Mouse (Mus musculus): Measurements from ENCODE around the gene Kcnj9. TPM values are rescaled to one million over a fixed set of nuclear protein-coding genes. Genes with fewer than 3 reads are reported as not detected.

Gene Kcnj9
- polyA plus RNA-seq (2015; fragmentation: Nextera tagmentation; extraction: Ambion mirVana): 0.05 TPM in 1 of 2 replicates, not detected in the other

DNA sequence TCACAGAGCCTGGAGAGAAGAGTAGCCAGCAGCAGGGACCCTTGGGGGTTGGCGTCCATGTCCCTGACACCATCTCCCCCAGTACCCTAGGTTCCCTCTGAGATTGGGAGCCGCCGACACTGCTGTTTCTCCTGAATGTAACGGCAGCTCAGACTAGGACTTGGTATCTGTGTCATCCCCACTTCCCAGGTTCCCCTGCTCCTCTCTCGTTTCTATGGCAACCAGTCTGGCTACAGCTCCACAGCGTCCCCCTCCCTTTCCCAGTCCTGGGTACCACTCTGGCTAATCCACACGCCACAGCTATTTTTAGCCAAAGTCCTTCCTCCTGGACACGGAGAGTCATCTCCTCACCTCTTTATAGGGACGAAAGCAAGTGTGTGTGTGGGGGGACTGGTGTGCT lies at the start of gene Kcnj9:
Gene Kcnj9, minus strand, starts transcription at position 188 of the 400 bp plus-strand sequence.
- H3K4me3 ChIP-seq (replicated peaks): no peak within 1 kb of the TSS
- no peaks in the 10 kb centered on the region for H3K36me3 ChIP-seq
- DNase-seq (no peak), ATAC-seq (ENCODE audit: low read depth) (no peak)
- H3K4me1 ChIP-seq (replicated peaks): peaks cover 5% of the 10 kb centered on the region; the same call in 1 of the 2 replicates
- peaks cover 84% of the 10 kb centered on the region for H3K27me3 ChIP-seq
- H3K27ac ChIP-seq: no peak within 1 kb of the TSS
- H3K9ac ChIP-seq: no peak within 1 kb of the TSS
- H3K9me3 ChIP-seq (replicated peaks): no peaks in the 10 kb centered on the region
- H3K4me2 ChIP-seq: no peak within 1 kb of the TSS
- WGBS (ENCODE audit: insufficient replicate concordance): 33% methylated on average over 9 of the region's 9 CpGs

DNA sequence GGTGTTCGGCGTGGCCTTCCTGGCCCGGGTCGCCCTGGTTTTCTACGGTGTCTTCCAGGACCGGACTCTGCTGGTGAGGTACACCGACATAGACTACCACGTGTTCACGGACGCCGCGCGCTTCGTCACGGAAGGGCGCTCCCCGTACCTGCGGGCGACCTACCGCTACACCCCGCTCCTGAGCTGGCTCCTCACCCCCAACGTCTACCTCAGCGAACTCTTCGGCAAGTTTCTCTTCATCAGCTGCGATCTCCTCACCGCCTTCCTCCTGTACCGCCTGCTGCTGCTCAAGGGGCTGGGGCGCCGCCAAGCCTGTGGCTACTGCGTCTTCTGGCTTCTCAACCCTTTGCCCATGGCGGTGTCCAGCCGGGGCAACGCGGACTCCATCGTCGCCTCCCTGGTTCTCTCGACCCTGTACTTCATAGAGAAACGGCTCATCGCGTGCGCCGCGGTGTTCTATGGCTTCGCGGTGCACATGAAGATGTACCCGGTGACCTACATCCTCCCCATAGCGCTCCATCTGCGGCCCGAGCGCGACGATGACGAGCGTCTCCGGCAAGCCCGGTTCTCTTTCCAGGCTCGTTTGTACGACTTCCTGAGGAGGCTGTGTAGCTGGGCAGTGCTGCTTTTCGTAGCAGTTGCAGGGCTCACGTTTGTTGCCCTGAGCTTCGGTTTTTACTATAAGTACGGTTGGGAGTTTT lies 47.8 kb upstream of the Kcnj9 start:
- peak overlapping the region; percentile 97 for H3K4me3 ChIP-seq (replicated peaks)
- H3K9ac ChIP-seq: peak overlapping the region; percentile 87
- peaks cover 29% of the 10 kb centered on the region for H3K36me3 ChIP-seq
- WGBS (ENCODE audit: insufficient replicate concordance): under 1% methylated on average over 62 of the region's 62 CpGs
- DNase-seq (peak; percentile 20), ATAC-seq (ENCODE audit: low read depth) (peak; percentile 53)
- peaks cover 2% of the 10 kb centered on the region; the same call in 1 of the 2 replicates for H3K27me3 ChIP-seq
- H3K27ac ChIP-seq: peak overlapping the region; percentile 78
- no peaks in the 10 kb centered on the region for H3K9me3 ChIP-seq (replicated peaks)
- H3K4me2 ChIP-seq: peak overlapping the region; percentile 97
- peaks cover 39% of the 10 kb centered on the region for H3K4me1 ChIP-seq (replicated peaks)

DNA sequence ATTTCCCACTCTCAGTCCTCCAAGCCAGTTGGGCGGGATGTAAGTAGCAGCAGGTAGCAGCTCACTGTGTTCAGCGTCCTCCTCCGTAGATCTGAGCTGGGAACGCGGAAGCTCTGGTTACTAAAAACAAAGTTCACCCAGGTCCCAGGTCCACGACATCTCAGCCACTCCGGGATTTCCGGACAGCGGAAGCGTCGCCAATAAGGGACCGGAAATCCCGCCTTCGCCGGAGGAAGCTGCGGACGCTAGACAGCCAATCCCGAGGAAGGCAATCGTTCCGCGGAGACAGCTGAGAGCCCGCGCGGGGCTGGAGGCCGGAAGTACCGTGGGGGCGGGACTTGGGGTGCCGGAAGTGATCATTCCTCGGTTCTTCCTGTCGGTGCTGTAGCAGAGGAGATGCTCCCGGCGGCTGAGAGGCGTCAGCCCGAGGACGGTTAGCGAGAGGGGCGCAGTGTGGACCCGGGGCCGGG lies 47.1 kb upstream of the Kcnj9 start, which contains the start of gene Pigm:
Gene Pigm, plus strand, starts transcription at position 349 of the 470 bp plus-strand sequence.
- Histone ChIP-seq H3K4me1 (replicated peaks) (peaks cover 39% of the 10 kb centered on the region), H3K27ac (peak within 1 kb of the TSS; percentile 85), H3K36me3 (peaks cover 23% of the 10 kb centered on the region), H3K9me3 (replicated peaks) (no peaks in the 10 kb centered on the region), H3K27me3 (peaks cover 2% of the 10 kb centered on the region; the same call in 1 of the 2 replicates), H3K4me2 (peak within 1 kb of the TSS; percentile 97), H3K4me3 (replicated peaks) (peak within 1 kb of the TSS; percentile 97), H3K9ac (peak within 1 kb of the TSS; percentile 87)
- under 1% methylated on average over 39 of the region's 39 CpGs for WGBS (ENCODE audit: insufficient replicate concordance)
- DNase-seq: peak; percentile 97
- peak; percentile 98 for ATAC-seq (ENCODE audit: low read depth)

DNA sequence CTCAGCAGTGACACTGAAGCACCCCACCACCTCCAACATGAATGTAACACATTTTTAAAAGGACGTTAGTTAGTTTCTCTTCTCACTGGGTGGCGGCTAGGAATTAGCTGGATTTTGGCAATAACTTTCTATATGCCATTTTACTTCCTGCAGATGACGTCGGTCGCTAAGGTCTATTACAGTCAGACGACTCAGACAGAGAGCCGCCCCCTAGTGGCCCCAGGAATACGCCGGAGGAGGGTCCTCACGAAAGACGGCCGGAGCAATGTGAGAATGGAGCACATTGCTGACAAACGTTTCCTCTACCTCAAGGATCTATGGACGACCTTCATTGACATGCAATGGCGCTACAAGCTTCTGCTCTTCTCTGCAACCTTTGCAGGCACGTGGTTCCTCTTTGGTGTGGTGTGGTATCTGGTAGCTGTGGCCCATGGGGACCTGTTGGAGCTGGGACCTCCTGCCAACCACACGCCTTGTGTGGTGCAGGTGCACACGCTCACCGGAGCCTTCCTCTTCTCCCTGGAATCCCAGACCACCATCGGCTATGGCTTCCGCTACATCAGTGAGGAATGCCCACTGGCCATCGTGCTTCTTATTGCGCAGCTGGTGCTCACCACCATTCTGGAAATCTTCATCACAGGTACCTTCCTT lies 39.8 kb upstream of the Kcnj9 start:
- no peak overlapping the region for H3K4me3 ChIP-seq (replicated peaks)
- H3K9ac ChIP-seq: no peak overlapping the region
- H3K27me3 ChIP-seq: peaks cover 2% of the 10 kb centered on the region
- no peak overlapping the region for H3K27ac ChIP-seq
- no peak for ATAC-seq (ENCODE audit: low read depth)
- peaks cover 20% of the 10 kb centered on the region for H3K4me1 ChIP-seq (replicated peaks)
- no peaks in the 10 kb centered on the region for H3K36me3 ChIP-seq
- WGBS (ENCODE audit: insufficient replicate concordance): 27% methylated on average over 23 of the region's 23 CpGs
- peak overlapping the region; percentile 34 for H3K4me2 ChIP-seq
- DNase-seq: peak; percentile 30
- no peaks in the 10 kb centered on the region for H3K9me3 ChIP-seq (replicated peaks)

DNA sequence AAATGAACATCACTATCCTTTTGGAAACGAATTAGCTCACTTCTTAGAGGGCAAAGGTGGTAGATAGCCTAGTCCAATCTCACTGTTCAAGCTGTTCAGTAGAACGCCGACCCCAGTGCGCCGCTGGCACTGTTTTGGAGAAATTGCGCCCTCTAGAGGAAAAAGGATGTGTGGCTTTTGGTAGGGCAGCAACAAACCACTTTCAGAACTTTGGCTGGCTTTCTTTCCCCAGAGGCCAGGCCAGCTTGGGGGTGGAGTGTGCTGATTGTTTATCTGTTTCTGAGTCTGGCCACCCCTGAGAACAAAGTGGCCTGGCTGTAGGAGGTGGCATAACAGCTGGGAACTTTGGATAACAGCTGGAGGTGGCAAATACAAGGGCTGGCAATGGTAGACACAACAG lies 35.6 kb upstream of the Kcnj9 start:
- Histone ChIP-seq H3K4me2 (peak overlapping the region; percentile 47), H3K36me3 (no peaks in the 10 kb centered on the region), H3K9me3 (replicated peaks) (no peaks in the 10 kb centered on the region), H3K4me1 (replicated peaks) (peaks cover 20% of the 10 kb centered on the region), H3K4me3 (replicated peaks) (0 out of 2 replicates have a peak overlapping the region, but pooled peaks have one; percentile 15), H3K9ac (no peak overlapping the region), H3K27me3 (peaks cover 3% of the 10 kb centered on the region; the same call in 1 of the 2 replicates), H3K27ac (no peak overlapping the region)
- DNase-seq (peak; percentile 81), ATAC-seq (ENCODE audit: low read depth) (peak; percentile 71)
- 5% methylated on average over 6 of the region's 6 CpGs for WGBS (ENCODE audit: insufficient replicate concordance)

DNA sequence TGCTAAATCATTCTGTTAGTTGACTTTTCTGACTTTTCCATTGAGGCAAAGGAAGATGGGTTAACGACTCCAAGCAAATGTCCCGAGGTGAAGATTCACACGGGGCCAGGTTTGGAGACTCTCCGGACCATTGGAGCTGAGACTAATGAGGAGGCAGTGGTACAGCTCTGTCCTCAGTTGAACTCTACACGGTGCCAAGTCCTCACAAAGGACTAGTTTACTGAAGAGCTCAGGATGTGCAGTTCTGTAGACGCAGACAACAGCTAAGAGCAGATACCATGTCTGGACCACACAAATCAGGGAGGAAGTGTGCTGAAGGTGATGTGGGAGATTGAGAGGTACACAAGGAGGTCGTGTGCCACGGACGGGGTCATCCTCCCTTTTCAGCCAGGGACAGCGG lies 29.2 kb upstream of the Kcnj9 start:
- WGBS (ENCODE audit: insufficient replicate concordance): 54% methylated on average over 10 of the region's 10 CpGs
- Histone ChIP-seq H3K36me3 (no peaks in the 10 kb centered on the region), H3K27me3 (peaks cover 15% of the 10 kb centered on the region), H3K9me3 (replicated peaks) (no peaks in the 10 kb centered on the region), H3K27ac (no peak overlapping the region), H3K4me1 (replicated peaks) (no peaks in the 10 kb centered on the region), H3K4me3 (replicated peaks) (no peak overlapping the region), H3K9ac (no peak overlapping the region), H3K4me2 (no peak overlapping the region)
- no peak for DNase-seq
- no peak for ATAC-seq (ENCODE audit: low read depth)

DNA sequence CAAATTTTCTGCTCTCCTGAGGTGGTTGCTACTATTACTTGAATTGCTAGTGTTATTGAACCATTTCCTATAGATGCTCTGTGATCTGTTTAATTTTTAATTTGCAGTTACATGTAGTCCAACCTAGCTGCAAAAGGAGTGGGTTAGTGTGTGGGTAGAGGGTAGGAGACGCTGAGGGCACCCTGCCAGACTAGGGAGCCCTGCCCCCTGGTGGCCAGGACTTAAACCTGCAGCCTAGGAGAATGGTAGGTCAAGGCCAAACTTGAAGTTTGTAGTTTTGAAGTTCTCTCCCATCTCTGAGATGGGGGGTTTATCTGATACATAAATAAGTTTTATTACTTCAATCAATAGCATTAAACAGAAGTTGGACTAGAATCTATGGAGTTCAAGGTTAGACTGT lies 28.4 kb upstream of the Kcnj9 start:
- ATAC-seq (ENCODE audit: low read depth) (no peak), DNase-seq (peak; percentile 20)
- H3K27me3 ChIP-seq: peaks cover 22% of the 10 kb centered on the region
- no peak overlapping the region for H3K9ac ChIP-seq
- WGBS (ENCODE audit: insufficient replicate concordance): 6% methylated on average over 1 of the region's 1 CpGs
- no peaks in the 10 kb centered on the region for H3K36me3 ChIP-seq
- no peak overlapping the region for H3K4me2 ChIP-seq
- H3K27ac ChIP-seq: no peak overlapping the region
- no peaks in the 10 kb centered on the region for H3K4me1 ChIP-seq (replicated peaks)
- H3K9me3 ChIP-seq (replicated peaks): no peaks in the 10 kb centered on the region
- H3K4me3 ChIP-seq (replicated peaks): no peak overlapping the region

DNA sequence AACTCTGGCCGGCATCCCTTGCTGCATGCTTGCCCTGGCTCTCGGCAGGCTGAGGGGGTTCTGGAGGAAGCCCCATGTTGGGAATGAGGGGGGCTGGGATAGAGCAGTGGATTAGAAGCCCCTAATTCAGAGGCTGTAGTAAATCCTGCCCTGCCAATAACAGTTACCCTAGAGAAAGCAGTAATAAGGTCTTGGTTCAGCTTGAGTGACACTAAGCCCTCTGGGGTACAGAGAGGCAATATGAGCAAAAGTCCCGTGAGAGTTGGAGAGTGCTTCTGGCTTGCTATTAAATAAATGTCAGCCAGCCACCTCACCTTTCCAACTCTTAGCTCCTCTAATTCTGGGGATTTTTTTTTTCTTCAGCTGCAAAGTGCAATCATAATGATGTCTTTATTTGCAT lies 26.2 kb upstream of the Kcnj9 start:
- no peak for DNase-seq
- no peak overlapping the region for H3K4me3 ChIP-seq (replicated peaks)
- no peak for ATAC-seq (ENCODE audit: low read depth)
- no peaks in the 10 kb centered on the region for H3K9me3 ChIP-seq (replicated peaks)
- peaks cover 38% of the 10 kb centered on the region for H3K27me3 ChIP-seq
- no peaks in the 10 kb centered on the region for H3K36me3 ChIP-seq
- no peak overlapping the region for H3K4me2 ChIP-seq
- no peaks in the 10 kb centered on the region for H3K4me1 ChIP-seq (replicated peaks)
- H3K9ac ChIP-seq: no peak overlapping the region
- WGBS (ENCODE audit: insufficient replicate concordance): 48% methylated on average over 3 of the region's 3 CpGs
- H3K27ac ChIP-seq: no peak overlapping the region

DNA sequence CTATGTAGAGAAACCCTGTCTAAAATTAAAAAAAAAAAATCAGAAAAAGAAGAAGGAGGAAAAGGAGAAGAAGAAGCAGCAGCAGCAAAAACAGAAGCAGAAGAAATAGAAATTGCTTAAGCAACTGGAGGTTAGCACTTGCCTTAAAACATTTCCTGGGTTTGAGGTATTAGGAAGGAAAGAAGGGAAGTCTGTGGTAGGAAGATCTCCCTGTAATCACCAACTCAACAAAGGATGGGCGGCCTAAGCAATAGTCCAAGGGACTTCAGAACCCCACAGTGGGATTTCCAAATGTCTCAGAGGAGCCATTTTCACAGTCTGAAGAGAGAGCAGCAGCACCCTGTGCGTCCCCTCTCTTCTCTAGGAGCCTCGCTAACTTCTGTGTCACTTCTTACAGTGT lies 23.3 kb upstream of the Kcnj9 start:
- H3K27me3 ChIP-seq: peaks cover 44% of the 10 kb centered on the region
- H3K9ac ChIP-seq: no peak overlapping the region
- WGBS (ENCODE audit: insufficient replicate concordance): 28% methylated on average over 3 of the region's 3 CpGs
- no peak overlapping the region for H3K27ac ChIP-seq
- H3K4me3 ChIP-seq (replicated peaks): no peak overlapping the region
- no peak for ATAC-seq (ENCODE audit: low read depth)
- H3K4me1 ChIP-seq (replicated peaks): no peaks in the 10 kb centered on the region
- H3K4me2 ChIP-seq: no peak overlapping the region
- no peaks in the 10 kb centered on the region for H3K9me3 ChIP-seq (replicated peaks)
- no peaks in the 10 kb centered on the region for H3K36me3 ChIP-seq
- DNase-seq: no peak

DNA sequence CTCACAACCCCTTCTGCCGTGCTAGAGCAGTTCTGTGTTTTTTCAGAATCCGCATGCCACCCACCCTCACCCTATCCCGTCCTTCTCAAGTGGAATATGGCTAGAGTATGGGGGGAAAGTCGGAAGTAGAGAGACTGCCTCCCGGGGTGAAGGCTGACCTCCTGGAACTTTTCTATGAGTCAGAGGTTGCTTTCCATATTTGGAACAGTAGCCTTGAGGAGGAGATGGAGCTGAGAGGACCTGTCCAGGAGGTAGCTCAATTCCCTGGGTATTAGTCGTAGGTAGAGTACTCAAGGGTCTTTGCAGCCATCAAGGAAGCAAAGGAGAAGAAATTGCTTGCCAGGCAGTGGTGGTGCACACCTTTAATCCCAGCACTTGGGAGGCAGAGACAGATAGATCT lies 22.9 kb upstream of the Kcnj9 start:
- DNase-seq: no peak
- Histone ChIP-seq H3K27ac (no peak overlapping the region), H3K4me1 (replicated peaks) (no peaks in the 10 kb centered on the region), H3K27me3 (peaks cover 44% of the 10 kb centered on the region), H3K9me3 (replicated peaks) (no peaks in the 10 kb centered on the region), H3K4me2 (no peak overlapping the region), H3K36me3 (no peaks in the 10 kb centered on the region), H3K4me3 (replicated peaks) (no peak overlapping the region), H3K9ac (no peak overlapping the region)
- 40% methylated on average over 6 of the region's 6 CpGs for WGBS (ENCODE audit: insufficient replicate concordance)
- no peak for ATAC-seq (ENCODE audit: low read depth)

DNA sequence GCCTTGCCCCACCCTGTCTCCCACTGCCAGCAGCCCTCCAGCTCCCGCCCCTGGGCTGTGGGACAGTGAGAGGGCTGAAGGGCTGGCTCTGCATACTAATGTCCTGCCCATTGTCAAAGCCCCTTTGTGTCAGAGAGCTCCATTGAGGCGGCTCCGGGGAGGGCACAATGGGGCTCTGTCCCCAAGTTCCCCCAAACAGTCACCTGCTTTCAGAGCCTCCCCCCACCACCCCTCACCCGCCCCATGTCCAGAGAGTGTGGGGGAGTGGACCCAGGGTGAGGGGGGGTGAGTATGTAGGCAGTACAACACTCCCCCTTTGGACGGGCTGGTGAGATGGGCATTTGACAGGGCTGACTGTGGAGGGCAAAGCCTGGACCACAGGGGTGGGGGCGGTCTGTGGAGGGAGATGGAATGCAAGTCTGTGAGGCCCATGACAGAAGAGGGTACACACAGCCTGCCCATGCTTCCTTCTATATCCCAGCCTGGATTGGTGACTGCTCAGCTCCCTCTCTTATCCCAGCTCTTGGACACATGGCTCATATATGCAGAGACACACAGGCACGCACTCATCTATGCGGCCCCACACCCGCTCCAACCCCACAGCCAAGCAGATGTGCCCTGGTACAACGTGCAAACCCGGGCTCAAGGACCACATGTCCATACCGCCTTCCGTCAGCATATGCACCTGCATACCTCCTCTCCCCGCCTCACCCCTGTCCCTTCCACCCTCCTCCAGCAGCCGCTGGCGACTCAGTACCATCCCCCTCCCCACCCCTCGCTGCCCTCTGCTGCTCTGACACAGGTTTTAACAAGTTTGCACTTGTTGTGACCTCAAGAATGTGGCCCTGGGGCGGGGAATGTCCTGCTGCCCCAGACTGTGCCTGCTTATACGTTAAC lies 21.0 kb upstream of the Kcnj9 start:
- H3K4me1 ChIP-seq (replicated peaks): no peaks in the 10 kb centered on the region
- H3K4me2 ChIP-seq: no peak overlapping the region
- no peak overlapping the region for H3K27ac ChIP-seq
- ATAC-seq (ENCODE audit: low read depth): peak; percentile 52
- 33% methylated on average over 19 of the region's 19 CpGs for WGBS (ENCODE audit: insufficient replicate concordance)
- H3K27me3 ChIP-seq: peaks cover 49% of the 10 kb centered on the region
- H3K9ac ChIP-seq: no peak overlapping the region
- H3K4me3 ChIP-seq (replicated peaks): no peak overlapping the region
- no peaks in the 10 kb centered on the region for H3K36me3 ChIP-seq
- no peaks in the 10 kb centered on the region for H3K9me3 ChIP-seq (replicated peaks)
- no peak for DNase-seq

Measured in liver, embryonic 13.5 days (tissue).